Mouse (Mus musculus) right cerebral cortex, postnatal 4 days (tissue): ENCODE measurements around the gene Tarm1.

Experiments used
- DNase-seq: peaks from one replicate; pipeline ENCODE4 v3.0.0-alpha.2; 2022

The Tarm1 gene

GRCm38 (mm10) chr7:3440526-3440925 is 61.9 kb downstream of the Tarm1 start:
- DNase-seq, result no peak

DNA sequence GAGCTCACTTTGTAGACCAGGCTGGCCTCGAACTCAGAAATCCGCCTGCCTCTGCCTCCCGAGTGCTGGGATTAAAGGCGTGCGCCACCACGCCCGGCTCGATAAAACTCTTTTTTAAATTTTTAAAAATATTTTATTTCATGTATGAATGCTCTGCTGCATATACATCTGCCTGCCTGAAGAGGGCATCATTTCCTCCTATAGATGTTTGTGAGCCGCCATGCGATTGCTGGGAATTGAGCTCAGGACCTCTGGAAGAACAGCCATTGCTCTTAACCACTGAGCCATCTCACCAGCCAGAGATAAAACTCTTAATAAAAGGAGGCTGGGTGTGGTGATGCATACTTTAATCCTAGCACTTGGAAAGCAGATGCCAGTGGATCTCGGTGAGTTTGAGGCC is 62.4 kb downstream of the Tarm1 start:
- no peak for DNase-seq

GRCm38 (mm10) chr7:3437941-3438340 is 64.5 kb downstream of the Tarm1 start:
- no peak for DNase-seq
